In the genomic region with DNA sequence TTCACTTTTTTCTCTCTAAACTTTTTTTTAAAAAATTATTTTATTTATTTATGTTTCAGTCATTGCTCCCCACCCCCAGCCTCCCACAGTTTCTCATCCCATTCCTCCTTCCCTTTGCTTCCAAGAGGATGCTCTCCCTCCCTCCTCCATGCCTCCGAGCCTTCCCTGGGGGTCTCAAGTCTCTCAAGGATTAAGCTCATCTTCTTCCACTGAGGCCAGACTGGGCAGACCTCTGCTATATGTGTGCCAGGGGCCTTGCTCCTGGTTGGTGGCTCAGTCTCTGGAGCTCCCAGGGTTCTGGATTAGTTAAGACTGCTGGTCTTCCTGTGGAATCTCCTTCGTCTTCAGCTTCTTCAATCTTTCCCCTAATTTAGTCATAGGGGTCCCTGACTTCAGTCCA, we compare ENCODE assay signal across 26 mouse cellular contexts.
DNase-seq lines count a peak whose midpoint lies in the region; ATAC-seq and TF ChIP-seq lines count a peak whose summit lies in the region.
"Had no signal": no experiment of that assay in that cellular context is flagged by ENCODE, and none has a peak within 500 bp of the region (broad histone marks: within the 10 kb centered on the region; RNA-seq: fewer than 3 reads in every experiment).

No protein-coding gene starts in this region.

- no peak for DNase-seq in forebrain, embryonic 11.5 days (ENCODE audit: low spot score)
- no peak for DNase-seq in forebrain, embryonic 14.5 days (ENCODE audit: low spot score)
- DNase-seq in intestine, embryonic 14.5 days (ENCODE audit: low spot score) = peak; percentile 41
- no peak for DNase-seq in midbrain, embryonic 10.5 days (ENCODE audit: low spot score)
- DNase-seq in midbrain, embryonic 14.5 days = no peak
- DNase-seq: adrenal gland, postnatal 10 days; adrenal gland, postnatal 36 days; B cell, adult 2 months; cerebellum, adult 18-20 months; cerebellum, adult 9-10 months; cerebellum, postnatal 14 days; gastrocnemius, postnatal 10 days; gastrocnemius, postnatal 36 days; heart, adult 2 months; heart, postnatal 14 days; heart, postnatal 4 days had no signal

- no peaks in the 10 kb centered on the region for H3K9me3 ChIP-seq in forebrain, embryonic 11.5 days (ENCODE audit: control insufficient read depth, low read length)
- H3K9me3 ChIP-seq in forebrain, embryonic 14.5 days (replicated peaks; ENCODE audit: control insufficient read depth, low read length) = no peaks in the 10 kb centered on the region; the same call in 1 of the 2 replicates
- no peaks in the 10 kb centered on the region for H3K9me3 ChIP-seq in intestine, embryonic 14.5 days (ENCODE audit: control insufficient read depth, low read length)
- no peaks in the 10 kb centered on the region for H3K9me3 ChIP-seq in intestine, postnatal 0 days (ENCODE audit: control insufficient read depth)
- H3K9me3 ChIP-seq in midbrain, embryonic 10.5 days (replicated peaks) = peaks cover 4% of the 10 kb centered on the region; the same call in 1 of the 2 replicates
- peaks cover 4% of the 10 kb centered on the region; the same call in 1 of the 2 replicates for H3K9me3 ChIP-seq in midbrain, embryonic 14.5 days (ENCODE audit: control insufficient read depth, low read length)
- H3K9me3 ChIP-seq in midbrain, embryonic 13.5 days = no peaks in the 10 kb centered on the region
- H3K9me3 ChIP-seq in midbrain, embryonic 15.5 days = no peaks in the 10 kb centered on the region
- H3K9me3 ChIP-seq: forebrain, embryonic 12.5 days; G1E; heart, embryonic 10.5 days; heart, embryonic 13.5 days; hindbrain, embryonic 15.5 days had no signal

- 0 out of 2 replicates have a peak, but pooled peaks cover 2% of the 10 kb centered on the region for H3K27me3 ChIP-seq in forebrain, embryonic 11.5 days (ENCODE audit: control insufficient read depth, insufficient read depth, low read length)
- H3K27me3 ChIP-seq in forebrain, embryonic 14.5 days (replicated peaks; ENCODE audit: control insufficient read depth, insufficient read depth, low read length) = no peaks in the 10 kb centered on the region
- H3K27me3 ChIP-seq in intestine, embryonic 14.5 days (replicated peaks; ENCODE audit: control insufficient read depth, insufficient read depth, low read length) = no peaks in the 10 kb centered on the region
- H3K27me3 ChIP-seq in intestine, postnatal 0 days (replicated peaks; ENCODE audit: control insufficient read depth, insufficient read depth, low read length) = no peaks in the 10 kb centered on the region
- no peaks in the 10 kb centered on the region for H3K27me3 ChIP-seq in midbrain, embryonic 10.5 days (ENCODE audit: low read depth, poor library complexity, severe bottlenecking)
- H3K27me3 ChIP-seq in midbrain, embryonic 14.5 days (ENCODE audit: control insufficient read depth, insufficient read depth, low read length) = no peaks in the 10 kb centered on the region
- no peaks in the 10 kb centered on the region for H3K27me3 ChIP-seq in midbrain, embryonic 13.5 days
- H3K27me3 ChIP-seq in midbrain, embryonic 15.5 days (replicated peaks) = no peaks in the 10 kb centered on the region
- H3K27me3 ChIP-seq: CH12.LX; heart, embryonic 13.5 days; hindbrain, embryonic 15.5 days; Patski had no signal

- no peaks in the 10 kb centered on the region for H3K36me3 ChIP-seq in forebrain, embryonic 11.5 days (ENCODE audit: control insufficient read depth, insufficient read depth, low read length)
- no peaks in the 10 kb centered on the region for H3K36me3 ChIP-seq in forebrain, embryonic 14.5 days (ENCODE audit: control insufficient read depth, insufficient read depth, low read length)
- H3K36me3 ChIP-seq in intestine, embryonic 14.5 days (ENCODE audit: control insufficient read depth, insufficient read depth, low read length) = no peaks in the 10 kb centered on the region
- H3K36me3 ChIP-seq in intestine, postnatal 0 days (ENCODE audit: control insufficient read depth, insufficient read depth) = no peaks in the 10 kb centered on the region
- H3K36me3 ChIP-seq in midbrain, embryonic 10.5 days = no peaks in the 10 kb centered on the region
- no peaks in the 10 kb centered on the region for H3K36me3 ChIP-seq in midbrain, embryonic 14.5 days (ENCODE audit: control insufficient read depth, insufficient read depth, low read length)
- no peaks in the 10 kb centered on the region for H3K36me3 ChIP-seq in midbrain, embryonic 13.5 days
- H3K36me3 ChIP-seq in midbrain, embryonic 15.5 days (replicated peaks) = no peaks in the 10 kb centered on the region
- H3K36me3 ChIP-seq: forebrain, embryonic 12.5 days; heart, embryonic 10.5 days; heart, embryonic 13.5 days; hindbrain, embryonic 15.5 days had no signal

- no peak overlapping the region for H3K4me3 ChIP-seq in forebrain, embryonic 11.5 days (ENCODE audit: low read depth, low read length)
- no peak overlapping the region for H3K4me3 ChIP-seq in forebrain, embryonic 14.5 days (ENCODE audit: low read depth, low read length)
- H3K4me3 ChIP-seq in intestine, embryonic 14.5 days (ENCODE audit: low read depth, low read length) = no peak overlapping the region
- H3K4me3 ChIP-seq in intestine, postnatal 0 days (ENCODE audit: low read depth, low read length) = no peak overlapping the region
- H3K4me3 ChIP-seq in midbrain, embryonic 10.5 days = no peak overlapping the region
- H3K4me3 ChIP-seq in midbrain, embryonic 14.5 days (replicated peaks; ENCODE audit: low read depth, low read length) = no peak overlapping the region
- no peak overlapping the region for H3K4me3 ChIP-seq in midbrain, embryonic 13.5 days (replicated peaks)
- H3K4me3 ChIP-seq in midbrain, embryonic 15.5 days = no peak overlapping the region
- H3K4me3 ChIP-seq: forebrain, embryonic 12.5 days; heart, adult 2 months; heart, embryonic 10.5 days; heart, embryonic 13.5 days; hindbrain, embryonic 15.5 days had no signal

- TF ChIP-seq CTCF in intestine, postnatal 0 days (IDR thresholded peaks at IDR 0.05; ENCODE audit: low read depth) = no peak

- 55% methylated on average over 2 of the region's 2 CpGs for WGBS in forebrain, embryonic 11.5 days
- WGBS in forebrain, embryonic 14.5 days = 45% methylated on average over 2 of the region's 2 CpGs
- WGBS in intestine, embryonic 14.5 days = 76% methylated on average over 2 of the region's 2 CpGs
- WGBS in intestine, postnatal 0 days = 86% methylated on average over 2 of the region's 2 CpGs
- 64% methylated on average over 2 of the region's 2 CpGs for whole genome bisulfite sequencing in midbrain, embryonic 10.5 days
- 64% methylated on average over 2 of the region's 2 CpGs for WGBS in midbrain, embryonic 14.5 days
- WGBS in midbrain, embryonic 13.5 days = 62% methylated on average over 2 of the region's 2 CpGs
- WGBS in midbrain, embryonic 15.5 days = 42% methylated on average over 2 of the region's 2 CpGs

- H3K27ac ChIP-seq in forebrain, embryonic 11.5 days (ENCODE audit: low read depth, low read length) = no peak overlapping the region
- no peak overlapping the region for H3K27ac ChIP-seq in forebrain, embryonic 14.5 days (ENCODE audit: low read depth, low read length)
- 0 out of 2 replicates have a peak overlapping the region, but pooled peaks have one; percentile 27 for H3K27ac ChIP-seq in intestine, embryonic 14.5 days (ENCODE audit: low read depth)
- H3K27ac ChIP-seq in intestine, postnatal 0 days (ENCODE audit: low read depth, low read length) = no peak overlapping the region
- H3K27ac ChIP-seq in midbrain, embryonic 10.5 days (replicated peaks) = 0 out of 2 replicates have a peak overlapping the region, but pooled peaks have one; percentile 38
- no peak overlapping the region for H3K27ac ChIP-seq in midbrain, embryonic 14.5 days (replicated peaks; ENCODE audit: low read depth, low read length)
- peak overlapping the region; percentile 58 for H3K27ac ChIP-seq in midbrain, embryonic 13.5 days
- no peak overlapping the region for H3K27ac ChIP-seq in midbrain, embryonic 15.5 days
- H3K27ac ChIP-seq: heart, adult 2 months; heart, embryonic 10.5 days; heart, embryonic 13.5 days; hindbrain, embryonic 15.5 days had no signal

- H3K4me1 ChIP-seq in forebrain, embryonic 11.5 days (replicated peaks; ENCODE audit: control insufficient read depth, insufficient read depth, low read length) = no peaks in the 10 kb centered on the region
- H3K4me1 ChIP-seq in forebrain, embryonic 14.5 days (ENCODE audit: control insufficient read depth, insufficient read depth, low read length) = no peaks in the 10 kb centered on the region
- peaks cover 3% of the 10 kb centered on the region; the same call in 1 of the 2 replicates for H3K4me1 ChIP-seq in intestine, embryonic 14.5 days (replicated peaks; ENCODE audit: control insufficient read depth, insufficient read depth, low read length)
- no peaks in the 10 kb centered on the region for H3K4me1 ChIP-seq in intestine, postnatal 0 days (replicated peaks; ENCODE audit: control insufficient read depth, insufficient read depth, low read length)
- peaks cover 18% of the 10 kb centered on the region for H3K4me1 ChIP-seq in midbrain, embryonic 10.5 days
- peaks cover 7% of the 10 kb centered on the region; the same call in 1 of the 2 replicates for H3K4me1 ChIP-seq in midbrain, embryonic 14.5 days (ENCODE audit: control insufficient read depth, insufficient read depth, low read length)
- H3K4me1 ChIP-seq in midbrain, embryonic 13.5 days (replicated peaks) = peaks cover 18% of the 10 kb centered on the region
- H3K4me1 ChIP-seq in midbrain, embryonic 15.5 days = peaks cover 10% of the 10 kb centered on the region; the same call in 1 of the 2 replicates
- H3K4me1 ChIP-seq: heart, embryonic 10.5 days; heart, embryonic 13.5 days had no signal

- ATAC-seq in forebrain, embryonic 11.5 days (replicated peaks; ENCODE audit: low FRiP score) = peak; percentile 53
- no peak for ATAC-seq in forebrain, embryonic 14.5 days
- no peak for ATAC-seq in intestine, embryonic 14.5 days (replicated peaks; ENCODE audit: low FRiP score, low TSS enrichment, low read depth)
- no peak for ATAC-seq in intestine, postnatal 0 days
- ATAC-seq in midbrain, embryonic 14.5 days (ENCODE audit: low FRiP score, low TSS enrichment) = no peak
- no peak for ATAC-seq in midbrain, embryonic 13.5 days
- no peak for ATAC-seq in midbrain, embryonic 15.5 days (replicated peaks)
- ATAC-seq: Patski had no signal

- H3K4me2 ChIP-seq in forebrain, embryonic 11.5 days (ENCODE audit: low read depth, low read length, severe bottlenecking) = no peak overlapping the region
- H3K4me2 ChIP-seq in forebrain, embryonic 14.5 days (ENCODE audit: low read length) = no peak overlapping the region
- H3K4me2 ChIP-seq in intestine, embryonic 14.5 days (ENCODE audit: low read length) = no peak overlapping the region
- no peak overlapping the region for H3K4me2 ChIP-seq in intestine, postnatal 0 days (replicated peaks; ENCODE audit: low read depth)
- no peak overlapping the region for H3K4me2 ChIP-seq in midbrain, embryonic 14.5 days (ENCODE audit: low read length)
- no peak overlapping the region for H3K4me2 ChIP-seq in midbrain, embryonic 13.5 days (replicated peaks)
- no peak overlapping the region for H3K4me2 ChIP-seq in midbrain, embryonic 15.5 days
- H3K4me2 ChIP-seq: forebrain, embryonic 12.5 days; heart, embryonic 13.5 days; hindbrain, embryonic 15.5 days had no signal

- no peak overlapping the region for H3K9ac ChIP-seq in forebrain, embryonic 11.5 days (ENCODE audit: low read length)
- H3K9ac ChIP-seq in forebrain, embryonic 14.5 days (ENCODE audit: low read length) = no peak overlapping the region
- no peak overlapping the region for H3K9ac ChIP-seq in intestine, embryonic 14.5 days (ENCODE audit: low read length)
- no peak overlapping the region for H3K9ac ChIP-seq in intestine, postnatal 0 days (ENCODE audit: low read depth, low read length)
- H3K9ac ChIP-seq in midbrain, embryonic 14.5 days (replicated peaks; ENCODE audit: low read length) = no peak overlapping the region
- H3K9ac ChIP-seq in midbrain, embryonic 13.5 days (replicated peaks) = no peak overlapping the region
- no peak overlapping the region for H3K9ac ChIP-seq in midbrain, embryonic 15.5 days
- H3K9ac ChIP-seq: forebrain, embryonic 12.5 days; heart, embryonic 13.5 days; hindbrain, embryonic 15.5 days had no signal

Comparison
In these comparisons a context has a peak if more than half of its experiments do, and no peak if none do; other contexts are left out.
1. H3K27ac ChIP-seq: peak in intestine, embryonic 14.5 days (single experiment), midbrain, embryonic 10.5 days (single experiment) and midbrain, embryonic 13.5 days (single experiment); none in forebrain, embryonic 11.5 days (single experiment), forebrain, embryonic 14.5 days (single experiment), intestine, postnatal 0 days (single experiment), midbrain, embryonic 14.5 days (single experiment) and midbrain, embryonic 15.5 days (single experiment).